Mouse (Mus musculus) midbrain, embryonic 16.5 days (tissue): ENCODE measurements at regions not wholly inside any gene's neighbourhood (a gene's known extent, or its start where the extent isn't known, plus 50 kb on each side); places are given as distances from the start of the nearest gene placed in this dataset.
A peak's percentile ranks its signal among the peaks of the same experiment; 100 is the strongest.

Experiments used
- ATAC-seq: fragments of 200-750 bp; cut with Nextera tagmentation; 2 replicates; pipeline ENCODE4 v1.8.0; 2017; ENCODE audit warnings: moderate TSS enrichment
- H3K27ac ChIP-seq: fragments of 300-500 bp; sonication (generic); 2 replicates; pipeline ENCODE4 v1.5.1; 2014; ENCODE audit warnings: mild to moderate bottlenecking, low read length, mixed read lengths
- H3K27me3 ChIP-seq: fragments of 300-500 bp; sonication (generic); 2 replicates; pipeline ENCODE4 v1.6.1; 2014; ENCODE audit warnings: low read depth, low read length, mixed read lengths; ENCODE audit not compliant: control insufficient read depth, insufficient read depth
- H3K36me3 ChIP-seq: fragments of 300-500 bp; sonication (generic); 2 replicates; pipeline ENCODE4 v1.6.1; 2014; ENCODE audit warnings: mild to moderate bottlenecking, low read length, moderate library complexity, mixed read lengths; ENCODE audit not compliant: control insufficient read depth, insufficient read depth
- H3K4me1 ChIP-seq: fragments of 300-500 bp; sonication (generic); 2 replicates; pipeline ENCODE4 v1.6.1; 2014; ENCODE audit warnings: mild to moderate bottlenecking, low read length, mixed read lengths; ENCODE audit not compliant: control insufficient read depth, insufficient read depth
- H3K4me2 ChIP-seq: fragments of 300-500 bp; sonication (generic); 2 replicates; pipeline ENCODE4 v1.6.1; 2014; ENCODE audit warnings: mild to moderate bottlenecking, low read length, mixed read lengths
- H3K4me3 ChIP-seq: fragments of 300-500 bp; sonication (generic); 2 replicates; pipeline ENCODE4 v1.5.1; 2014; ENCODE audit warnings: low read depth, mild to moderate bottlenecking, low read length, moderate library complexity, mixed read lengths
- H3K9ac ChIP-seq: fragments of 300-500 bp; sonication (generic); 2 replicates; pipeline ENCODE4 v1.6.1; 2014; ENCODE audit warnings: low read depth, low read length, mixed read lengths
- H3K9me3 ChIP-seq: fragments of 300-500 bp; sonication (generic); replicated peaks from 2 replicates; pipeline ENCODE4 v1.6.1; 2014; ENCODE audit warnings: mild to moderate bottlenecking, low read length, mixed read lengths; ENCODE audit not compliant: control insufficient read depth, poor library complexity, severe bottlenecking
- WGBS: fragments of 180-500 bp; shearing (Covaris S2); extraction: QIAGEN DNeasy Blood & Tissue Kit; methylation state at CpG from one replicate; pipeline ENCODE4 v1.1.7; 2014; 5-methylcytosine and 5-hydroxymethylcytosine counted together

GRCm38 (mm10) chr14:48607131-48607530, 66.5 kb downstream of the Otx2 start:
- peaks cover 4% of the 10 kb centered on the region; the same call in 1 of the 2 replicates for H3K4me1 ChIP-seq
- WGBS = 40% methylated on average over 6 of the region's 6 CpGs
- no peaks in the 10 kb centered on the region for H3K27me3 ChIP-seq
- H3K36me3 ChIP-seq = no peaks in the 10 kb centered on the region
- H3K4me3 ChIP-seq = no peak overlapping the region
- no peak for ATAC-seq
- H3K9me3 ChIP-seq = no peaks in the 10 kb centered on the region
- no peak overlapping the region for H3K27ac ChIP-seq
- no peak overlapping the region for H3K9ac ChIP-seq
- no peak overlapping the region for H3K4me2 ChIP-seq

- WGBS = 86% methylated on average over 6 of the region's 6 CpGs
- no peaks in the 10 kb centered on the region for H3K9me3 ChIP-seq
- H3K4me1 ChIP-seq = peaks cover under 1% of the 10 kb centered on the region; the same call in 1 of the 2 replicates
- H3K4me2 ChIP-seq = no peak overlapping the region
- no peak for ATAC-seq
- H3K27ac ChIP-seq = no peak overlapping the region
- H3K4me3 ChIP-seq = no peak overlapping the region
- no peaks in the 10 kb centered on the region for H3K36me3 ChIP-seq
- no peaks in the 10 kb centered on the region for H3K27me3 ChIP-seq
- no peak overlapping the region for H3K9ac ChIP-seq
These were observed 70.1 kb downstream of the Otx2 start for GRCm38 (mm10) chr14:48603490-48603889.

- Histone ChIP-seq H3K9ac (no peak overlapping the region), H3K9me3 (no peaks in the 10 kb centered on the region), H3K27ac (no peak overlapping the region), H3K36me3 (no peaks in the 10 kb centered on the region), H3K4me1 (peaks cover 6% of the 10 kb centered on the region; the same call in 1 of the 2 replicates), H3K27me3 (no peaks in the 10 kb centered on the region), H3K4me2 (no peak overlapping the region), H3K4me3 (no peak overlapping the region)
- ATAC-seq = no peak
- WGBS = 84% methylated on average over 5 of the region's 5 CpGs
These were observed 79.3 kb downstream of the Otx2 start for GRCm38 (mm10) chr14:48594334-48594733.

GRCm38 (mm10) chr14:48593363-48593762, 80.3 kb downstream of the Otx2 start:
- Histone ChIP-seq H3K4me1 (peaks cover 6% of the 10 kb centered on the region; the same call in 1 of the 2 replicates), H3K9me3 (no peaks in the 10 kb centered on the region), H3K4me3 (no peak overlapping the region), H3K36me3 (no peaks in the 10 kb centered on the region), H3K9ac (no peak overlapping the region), H3K27me3 (no peaks in the 10 kb centered on the region), H3K27ac (no peak overlapping the region), H3K4me2 (no peak overlapping the region)
- 25% methylated on average over 8 of the region's 8 CpGs for WGBS
- ATAC-seq = peak; percentile 67; the same call in 1 of the 2 replicates

GRCm38 (mm10) chr14:48591483-48592230, 82.0 kb downstream of the Otx2 start:
- Histone ChIP-seq H3K9ac (no peak overlapping the region), H3K27ac (no peak overlapping the region), H3K4me1 (peaks cover 6% of the 10 kb centered on the region; the same call in 1 of the 2 replicates), H3K4me2 (no peak overlapping the region), H3K27me3 (no peaks in the 10 kb centered on the region), H3K36me3 (no peaks in the 10 kb centered on the region), H3K9me3 (no peaks in the 10 kb centered on the region), H3K4me3 (no peak overlapping the region)
- 63% methylated on average over 15 of the region's 15 CpGs for WGBS
- ATAC-seq = no peak

GRCm38 (mm10) chr14:48590426-48590825, 83.2 kb downstream of the Otx2 start:
- no peaks in the 10 kb centered on the region for H3K9me3 ChIP-seq
- no peaks in the 10 kb centered on the region for H3K36me3 ChIP-seq
- H3K4me1 ChIP-seq = peaks cover 6% of the 10 kb centered on the region; the same call in 1 of the 2 replicates
- no peak overlapping the region for H3K9ac ChIP-seq
- no peak overlapping the region for H3K27ac ChIP-seq
- H3K27me3 ChIP-seq = no peaks in the 10 kb centered on the region
- ATAC-seq = no peak
- 45% methylated on average over 14 of the region's 14 CpGs for WGBS
- H3K4me2 ChIP-seq = no peak overlapping the region
- no peak overlapping the region for H3K4me3 ChIP-seq

- no peak overlapping the region for H3K27ac ChIP-seq
- no peak for ATAC-seq
- no peaks in the 10 kb centered on the region for H3K9me3 ChIP-seq
- no peaks in the 10 kb centered on the region for H3K27me3 ChIP-seq
- no peaks in the 10 kb centered on the region for H3K36me3 ChIP-seq
- H3K4me3 ChIP-seq = no peak overlapping the region
- H3K4me2 ChIP-seq = no peak overlapping the region
- 70% methylated on average over 15 of the region's 15 CpGs for WGBS
- no peak overlapping the region for H3K9ac ChIP-seq
- H3K4me1 ChIP-seq = peaks cover 6% of the 10 kb centered on the region; the same call in 1 of the 2 replicates
These were observed 83.8 kb downstream of the Otx2 start for GRCm38 (mm10) chr14:48589702-48590325.

GRCm38 (mm10) chr14:48585820-48586219, 87.8 kb downstream of the Otx2 start:
- no peak overlapping the region for H3K4me3 ChIP-seq
- H3K4me2 ChIP-seq = no peak overlapping the region
- H3K9me3 ChIP-seq = no peaks in the 10 kb centered on the region
- H3K36me3 ChIP-seq = no peaks in the 10 kb centered on the region
- no peaks in the 10 kb centered on the region for H3K27me3 ChIP-seq
- WGBS = 99% methylated on average over 3 of the region's 3 CpGs
- H3K9ac ChIP-seq = no peak overlapping the region
- ATAC-seq = no peak
- H3K4me1 ChIP-seq = 0 out of 2 replicates have a peak, but pooled peaks cover 2% of the 10 kb centered on the region
- no peak overlapping the region for H3K27ac ChIP-seq

GRCm38 (mm10) chr14:48584571-48584970, 89.0 kb downstream of the Otx2 start:
- Histone ChIP-seq H3K9ac (no peak overlapping the region), H3K4me2 (no peak overlapping the region), H3K4me1 (peaks cover 2% of the 10 kb centered on the region; the same call in 1 of the 2 replicates), H3K27me3 (no peaks in the 10 kb centered on the region), H3K27ac (no peak overlapping the region), H3K36me3 (no peaks in the 10 kb centered on the region), H3K9me3 (no peaks in the 10 kb centered on the region), H3K4me3 (no peak overlapping the region)
- ATAC-seq = no peak
- 54% methylated on average over 3 of the region's 3 CpGs for WGBS
